Mouse (Mus musculus) midbrain, embryonic 10.5 days (tissue): ENCODE measurements around the gene Arhgef7. TPM values are rescaled to one million over a fixed set of nuclear protein-coding genes. Genes with fewer than 3 reads are reported as not detected.

Experiments
- polyA plus RNA-seq: library from polyadenylated mRNA; unstranded; fragments of >200 nt; fragmentation: Nextera tagmentation; extraction: Ambion mirVana; gene quantifications from 2 replicates; pipeline ENCODE4 v1.2.1, GENCODE M21; 2016

Gene Arhgef7
- polyA plus RNA-seq, 1 experiment from 2014 or later = 47.4 TPM

Other genes starting within 250 kb of the Arhgef7 start
- 0.60 and 1.3 TPM in 2 replicates for gene Rab20, start 249.0 kb upstream of the Arhgef7 start, polyA plus RNA-seq
- 114 and 116 TPM in 2 replicates for gene Naxd, start 230.2 kb upstream of the Arhgef7 start, polyA plus RNA-seq
- 18.7 and 19.9 TPM in 2 replicates for gene Cars2, start 176.9 kb upstream of the Arhgef7 start, polyA plus RNA-seq
- gene Ing1, start 172.2 kb upstream of the Arhgef7 start, polyA plus RNA-seq = 31.2 and 34.0 TPM in 2 replicates
- 99.9 and 103 TPM in 2 replicates for gene Ankrd10, start 92.0 kb upstream of the Arhgef7 start, polyA plus RNA-seq
- gene 1700016D06Rik, start 26.7 kb upstream of the Arhgef7 start, polyA plus RNA-seq = 0.09 TPM in 1 of 2 replicates, not detected in the other
- gene Tex29, start 112.8 kb downstream of the Arhgef7 start, polyA plus RNA-seq = 0.20 TPM in 1 of 2 replicates, not detected in the other